Mouse (Mus musculus) hindbrain, embryonic 15.5 days (tissue): ENCODE results near the gene Kndc1. TPM values are rescaled to one million over a fixed set of nuclear protein-coding genes. Genes with fewer than 3 reads are reported as not detected.

Source experiments
- ATAC-seq: fragments of 200-750 bp; cut with Nextera tagmentation; 2 replicates; pipeline ENCODE4 v1.8.0; 2017; ENCODE audit warnings: low read depth, moderate number of reproducible peaks, moderate TSS enrichment; ENCODE audit not compliant: low FRiP score
- H3K27ac ChIP-seq: fragments of 300-500 bp; sonication (generic); replicated peaks from 2 replicates; pipeline ENCODE4 v1.5.1; 2015; ENCODE audit warnings: mild to moderate bottlenecking, inconsistent platforms
- H3K27me3 ChIP-seq: fragments of 300-500 bp; sonication (generic); 2 replicates; pipeline ENCODE4 v1.6.1; 2015; ENCODE audit warnings: control low read depth, inconsistent platforms
- H3K36me3 ChIP-seq: fragments of 300-500 bp; sonication (generic); 2 replicates; pipeline ENCODE4 v1.6.1; 2015; ENCODE audit warnings: control low read depth, inconsistent platforms
- H3K4me1 ChIP-seq: fragments of 300-500 bp; sonication (generic); replicated peaks from 2 replicates; pipeline ENCODE4 v1.6.1; 2015; ENCODE audit warnings: control low read depth, inconsistent platforms
- H3K4me2 ChIP-seq: fragments of 300-500 bp; sonication (generic); 2 replicates; pipeline ENCODE4 v1.6.1; 2015; ENCODE audit warnings: moderate library complexity, mild to moderate bottlenecking, inconsistent platforms
- H3K4me3 ChIP-seq: fragments of 300-500 bp; sonication (generic); 2 replicates; pipeline ENCODE4 v1.5.1; 2015; ENCODE audit warnings: mild to moderate bottlenecking, inconsistent platforms
- H3K9ac ChIP-seq: fragments of 300-500 bp; sonication (generic); 2 replicates; pipeline ENCODE4 v1.6.1; 2015; ENCODE audit warnings: inconsistent platforms
- H3K9me3 ChIP-seq: fragments of 300-500 bp; sonication (generic); 2 replicates; pipeline ENCODE4 v1.6.1; 2016; ENCODE audit warnings: control low read depth, inconsistent platforms
- WGBS: fragments of 180-500 bp; shearing (Covaris S2); methylation state at CpG from one replicate; pipeline ENCODE4 v1.1.7; 2015; 5-methylcytosine and 5-hydroxymethylcytosine counted together
- polyA plus RNA-seq: library from polyadenylated mRNA; unstranded; fragments of >200 nt; fragmentation: Nextera tagmentation; extraction: Ambion mirVana; gene quantifications from 2 replicates; pipeline ENCODE4 v1.2.1, GENCODE M21; 2015

The Kndc1 gene
- polyA plus RNA-seq, 1 experiment from 2014 or later: 18.1 TPM

DNA sequence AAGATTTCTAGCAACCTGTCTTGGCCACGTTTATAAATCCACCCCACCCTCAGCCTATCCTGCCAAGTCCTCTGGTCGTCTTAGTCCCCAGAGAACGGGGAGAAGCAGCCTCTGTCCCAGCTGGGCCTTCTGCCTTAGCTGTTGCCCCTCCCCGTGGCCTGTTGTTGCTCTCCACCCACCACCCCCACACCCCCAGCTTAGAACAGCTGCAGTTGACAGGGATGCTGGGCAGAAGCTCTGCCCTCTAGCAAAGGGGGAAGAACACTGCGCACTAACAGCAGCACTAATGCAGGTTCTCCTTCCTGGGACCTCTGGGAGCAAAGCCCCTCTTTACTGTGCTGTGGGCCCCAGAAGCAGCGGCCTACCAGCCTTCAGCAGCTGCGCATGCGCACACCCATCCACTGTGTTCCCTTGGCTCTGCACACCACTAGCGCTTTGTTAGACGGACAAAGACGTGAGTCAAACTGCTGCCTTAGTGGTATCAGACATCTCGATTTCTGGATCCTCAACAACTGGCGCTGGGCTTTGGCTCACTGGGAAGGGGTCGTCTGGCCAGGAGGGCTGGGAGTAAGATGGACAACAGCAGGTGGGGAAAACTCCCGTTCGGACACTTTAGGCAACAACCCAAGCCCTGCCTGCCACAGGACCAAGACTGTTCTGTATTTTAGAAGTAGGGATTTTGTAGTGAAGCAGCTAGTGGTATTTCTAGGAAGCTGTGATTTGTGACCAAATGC is 46.1 kb downstream of the Kndc1 start:
- H3K27me3 ChIP-seq: peaks cover 51% of the 10 kb centered on the region

GRCm38 (mm10) chr7:139943674-139944281 is 49.3 kb downstream of the Kndc1 start, which contains the start of gene Utf1:
Gene Utf1 (plus strand): TSS chr7:139943789.
- Histone ChIP-seq H3K27ac (no peak within 1 kb of the TSS), H3K9ac (no peak within 1 kb of the TSS), H3K36me3 (no peaks in the 10 kb centered on the region), H3K4me1 (peaks cover 12% of the 10 kb centered on the region), H3K4me2 (peak within 1 kb of the TSS; percentile 50), H3K27me3 (peaks cover 80% of the 10 kb centered on the region), H3K9me3 (no peaks in the 10 kb centered on the region), H3K4me3 (peak within 1 kb of the TSS; percentile 30)
- WGBS: 1% methylated on average over 56 of the region's 59 CpGs
- peak; percentile 73 for ATAC-seq

More for the DNA sequence above, 46.1 kb downstream of the Kndc1 start:
- H3K4me3 ChIP-seq: no peak overlapping the region
- no peak overlapping the region for H3K27ac ChIP-seq
- 0 out of 2 replicates have a peak, but pooled peaks cover under 1% of the 10 kb centered on the region for H3K36me3 ChIP-seq
- H3K4me2 ChIP-seq: no peak overlapping the region
- WGBS: 66% methylated on average over 16 of the region's 16 CpGs
- no peak for ATAC-seq
- H3K9ac ChIP-seq: no peak overlapping the region
- H3K4me1 ChIP-seq: peaks cover 12% of the 10 kb centered on the region
- no peaks in the 10 kb centered on the region for H3K9me3 ChIP-seq

- Histone ChIP-seq H3K9me3 (no peaks in the 10 kb centered on the region), H3K9ac (no peak overlapping the region), H3K27me3 (peaks cover 85% of the 10 kb centered on the region), H3K4me3 (peak overlapping the region; percentile 30), H3K27ac (no peak overlapping the region), H3K36me3 (no peaks in the 10 kb centered on the region), H3K4me2 (peak overlapping the region; percentile 50), H3K4me1 (peaks cover 12% of the 10 kb centered on the region)
- ATAC-seq: no peak; the same call in 1 of the 2 replicates
- 3% methylated on average over 68 of the region's 68 CpGs for WGBS
Observed at GRCm38 (mm10) chr7:139944291-139945240, 50.1 kb downstream of the Kndc1 start.

DNA sequence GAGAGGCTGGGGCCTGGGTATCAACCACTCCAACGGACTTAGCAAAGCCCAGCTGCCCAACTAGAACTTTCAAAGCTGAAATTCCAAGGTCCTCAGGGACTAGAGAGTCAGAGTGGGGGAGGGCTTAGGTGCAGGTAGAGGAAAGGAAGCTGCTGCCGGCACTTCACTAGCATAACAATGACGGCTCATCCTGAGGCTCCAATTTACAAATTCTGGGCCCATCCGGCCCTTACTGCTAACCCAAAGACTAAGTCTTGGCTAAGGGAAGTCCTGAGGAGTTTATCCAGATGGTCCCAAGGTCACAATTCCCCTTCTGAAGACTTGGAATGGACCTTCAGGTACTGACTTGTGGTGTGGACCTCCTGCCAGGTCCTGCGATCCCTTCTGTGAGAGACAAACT is 51.0 kb downstream of the Kndc1 start:
- Histone ChIP-seq H3K9ac (no peak overlapping the region), H3K9me3 (no peaks in the 10 kb centered on the region), H3K27ac (no peak overlapping the region), H3K4me2 (no peak overlapping the region), H3K36me3 (no peaks in the 10 kb centered on the region), H3K4me3 (no peak overlapping the region), H3K27me3 (peaks cover 91% of the 10 kb centered on the region), H3K4me1 (peaks cover 19% of the 10 kb centered on the region)
- 16% methylated on average over 5 of the region's 5 CpGs for WGBS
- ATAC-seq: no peak

- no peak for ATAC-seq
- Histone ChIP-seq H3K4me3 (no peak overlapping the region), H3K9me3 (no peaks in the 10 kb centered on the region), H3K36me3 (no peaks in the 10 kb centered on the region), H3K27ac (no peak overlapping the region), H3K27me3 (peaks cover 88% of the 10 kb centered on the region), H3K4me2 (no peak overlapping the region), H3K9ac (no peak overlapping the region), H3K4me1 (peaks cover 25% of the 10 kb centered on the region)
- WGBS: 34% methylated on average over 5 of the region's 5 CpGs
Observed at GRCm38 (mm10) chr7:139946032-139946431, 51.5 kb downstream of the Kndc1 start.

DNA sequence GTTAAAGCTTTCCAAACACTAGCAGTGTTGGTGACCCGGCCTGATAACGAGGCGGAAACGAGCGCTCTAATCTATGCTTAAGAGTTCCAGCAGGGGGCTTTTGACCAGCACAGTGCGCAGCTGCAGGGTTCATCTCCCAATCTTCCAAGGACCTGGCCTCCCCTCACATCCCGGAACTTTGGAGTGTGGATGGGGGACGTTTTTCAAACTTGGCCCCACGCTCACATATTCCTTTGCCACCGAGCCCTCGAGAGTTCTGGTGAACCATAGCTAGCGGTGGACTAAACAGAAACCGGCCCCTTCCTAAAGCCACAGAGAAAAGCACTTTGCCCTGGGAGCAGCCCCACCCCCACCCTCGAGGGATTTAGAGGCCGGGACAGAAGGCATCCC is 55.4 kb downstream of the Kndc1 start:
- no peak overlapping the region for H3K27ac ChIP-seq
- peak overlapping the region; percentile 42 for H3K4me3 ChIP-seq
- H3K9me3 ChIP-seq: no peaks in the 10 kb centered on the region
- H3K4me1 ChIP-seq: peaks cover 16% of the 10 kb centered on the region
- WGBS: under 1% methylated on average over 15 of the region's 15 CpGs
- H3K27me3 ChIP-seq: peaks cover 65% of the 10 kb centered on the region
- peak overlapping the region; percentile 84 for H3K4me2 ChIP-seq
- H3K9ac ChIP-seq: peak overlapping the region; percentile 42
- peak; percentile 43; the same call in 1 of the 2 replicates for ATAC-seq
- no peaks in the 10 kb centered on the region for H3K36me3 ChIP-seq

GRCm38 (mm10) chr7:139950283-139950971 is 55.9 kb downstream of the Kndc1 start:
- H3K36me3 ChIP-seq: no peaks in the 10 kb centered on the region
- peaks cover 16% of the 10 kb centered on the region for H3K4me1 ChIP-seq
- ATAC-seq: peak; percentile 75; the same call in 1 of the 2 replicates
- WGBS: under 1% methylated on average over 33 of the region's 33 CpGs
- H3K4me2 ChIP-seq: peak overlapping the region; percentile 84
- peak overlapping the region; percentile 42 for H3K9ac ChIP-seq
- no peaks in the 10 kb centered on the region for H3K9me3 ChIP-seq
- H3K27ac ChIP-seq: no peak overlapping the region
- peaks cover 60% of the 10 kb centered on the region for H3K27me3 ChIP-seq
- H3K4me3 ChIP-seq: peak overlapping the region; percentile 42

- Histone ChIP-seq H3K9ac (no peak overlapping the region), H3K4me2 (peak overlapping the region; percentile 84)
- 6% methylated on average over 16 of the region's 16 CpGs for WGBS
Observed at GRCm38 (mm10) chr7:139951079-139951478, 56.6 kb downstream of the Kndc1 start.

GRCm38 (mm10) chr7:139951991-139952633 is 57.6 kb downstream of the Kndc1 start:
- H3K36me3 ChIP-seq: no peaks in the 10 kb centered on the region
- no peak overlapping the region for H3K9ac ChIP-seq
- H3K4me1 ChIP-seq: peaks cover 16% of the 10 kb centered on the region
- no peak overlapping the region for H3K4me3 ChIP-seq
- WGBS: 54% methylated on average over 6 of the region's 6 CpGs
- H3K27ac ChIP-seq: no peak overlapping the region
- H3K4me2 ChIP-seq: no peak overlapping the region
- peaks cover 44% of the 10 kb centered on the region for H3K27me3 ChIP-seq
- ATAC-seq: no peak
- no peaks in the 10 kb centered on the region for H3K9me3 ChIP-seq

More at GRCm38 (mm10) chr7:139951079-139951478, 56.6 kb downstream of the Kndc1 start:
- Histone ChIP-seq H3K27ac (no peak overlapping the region), H3K9me3 (no peaks in the 10 kb centered on the region), H3K27me3 (peaks cover 53% of the 10 kb centered on the region), H3K4me1 (peaks cover 16% of the 10 kb centered on the region), H3K36me3 (no peaks in the 10 kb centered on the region), H3K4me3 (peak overlapping the region; percentile 42)
- no peak for ATAC-seq

DNA sequence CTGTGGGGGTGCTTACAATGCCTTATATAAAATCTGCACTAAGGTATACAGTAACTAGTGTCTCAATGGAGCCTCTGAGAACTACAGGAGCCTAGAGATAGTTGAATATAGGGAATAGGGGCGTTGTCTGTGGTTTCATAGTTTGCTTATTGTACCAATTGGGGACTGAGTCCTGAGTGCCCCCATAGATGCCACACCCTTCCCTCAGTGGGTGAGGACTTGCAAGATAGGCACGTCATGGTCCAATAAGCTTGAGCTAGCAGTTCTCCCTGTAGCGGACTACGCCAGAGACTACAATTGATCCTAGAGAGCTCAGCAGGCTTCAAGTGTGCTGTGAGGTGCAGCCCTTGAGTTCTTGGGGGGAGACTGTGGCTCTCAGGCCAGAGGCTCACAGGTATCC is 61.0 kb downstream of the Kndc1 start:
- no peak overlapping the region for H3K9ac ChIP-seq
- H3K27me3 ChIP-seq: peaks cover 15% of the 10 kb centered on the region
- no peak overlapping the region for H3K4me2 ChIP-seq
- WGBS: 85% methylated on average over 4 of the region's 4 CpGs
- no peak overlapping the region for H3K4me3 ChIP-seq
- peaks cover 15% of the 10 kb centered on the region for H3K4me1 ChIP-seq
- H3K27ac ChIP-seq: no peak overlapping the region
- H3K9me3 ChIP-seq: no peaks in the 10 kb centered on the region
- no peaks in the 10 kb centered on the region for H3K36me3 ChIP-seq
- ATAC-seq: no peak

DNA sequence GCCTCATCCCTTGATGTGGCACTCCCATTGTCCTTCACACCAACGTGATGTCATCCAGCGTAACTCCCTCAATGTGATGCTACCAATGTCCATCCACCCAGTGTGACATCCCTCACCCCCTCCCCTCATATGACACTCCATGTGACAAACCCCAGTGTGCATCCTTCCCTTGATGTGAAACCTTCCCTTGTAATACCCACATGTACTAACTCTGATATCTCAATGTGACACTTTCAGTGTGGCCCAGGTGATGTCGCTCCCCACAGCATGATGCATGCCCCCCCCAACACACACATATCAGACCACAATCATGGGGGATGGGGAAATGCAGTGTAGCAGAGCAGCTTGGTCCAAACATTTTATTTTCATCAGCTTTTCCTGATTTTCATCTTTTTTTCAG is 62.2 kb downstream of the Kndc1 start:
- Histone ChIP-seq H3K4me1 (peaks cover 6% of the 10 kb centered on the region; the same call in 1 of the 2 replicates), H3K36me3 (no peaks in the 10 kb centered on the region), H3K4me3 (no peak overlapping the region), H3K9ac (no peak overlapping the region), H3K9me3 (no peaks in the 10 kb centered on the region), H3K4me2 (no peak overlapping the region), H3K27ac (no peak overlapping the region), H3K27me3 (peaks cover 9% of the 10 kb centered on the region)
- WGBS: 80% methylated on average over 3 of the region's 3 CpGs
- no peak for ATAC-seq
